Mouse (Mus musculus) liver, adult 2 months (tissue): ENCODE results near the gene Rcn2.

Source experiments
- CTCF ChIP-seq: fragments of 200-500 bp; IDR thresholded peaks from 2 replicates; pipeline ENCODE4 v1.5.1; 2011; ENCODE audit warnings: low read depth, low read length, control low read depth
- POLR2A ChIP-seq: fragments of 200-500 bp; IDR thresholded peaks from 2 replicates; pipeline ENCODE4 v1.6.1; 2011; ENCODE audit warnings: low read length, control low read depth; ENCODE audit not compliant: insufficient read depth; ENCODE audit errors: extremely low read depth

GRCm38 (mm10) chr9:56106274-56107072 lies 64.8 kb downstream of the Rcn2 start:
- no peak for TF ChIP-seq POLR2A
- no peak for TF ChIP-seq CTCF
